Mouse (Mus musculus) common myeloid progenitor, adult 5-6 weeks (primary cell): ENCODE measurements around the gene Tmem252. TPM values are rescaled to one million over a fixed set of nuclear protein-coding genes. Genes with fewer than 3 reads are reported as not detected.
A peak's percentile ranks its signal among the peaks of the same experiment; 100 is the strongest.
"Not testable (repeated sequence)": the region's sequence is repeated elsewhere in the genome, so short reads cannot be mapped to it uniquely, and the experiment has no call there.

Experiments
- ATAC-seq: replicated peaks from 2 replicates; pipeline ENCODE4 v1.8.0; 2016; ENCODE audit warnings: low read depth, mild to moderate bottlenecking, moderate TSS enrichment, inconsistent platforms; ENCODE audit not compliant: poor library complexity, severe bottlenecking
- total RNA-seq: library from RNA; stranded (forward); fragments of 200-1000, 187-1606 nt; gene quantifications from 2 replicates; pipeline ENCODE4 v1.2.3, GENCODE M21; 2017

The Tmem252 gene
- total RNA-seq, 1 experiment from 2014 or later, result not detected

DNA sequence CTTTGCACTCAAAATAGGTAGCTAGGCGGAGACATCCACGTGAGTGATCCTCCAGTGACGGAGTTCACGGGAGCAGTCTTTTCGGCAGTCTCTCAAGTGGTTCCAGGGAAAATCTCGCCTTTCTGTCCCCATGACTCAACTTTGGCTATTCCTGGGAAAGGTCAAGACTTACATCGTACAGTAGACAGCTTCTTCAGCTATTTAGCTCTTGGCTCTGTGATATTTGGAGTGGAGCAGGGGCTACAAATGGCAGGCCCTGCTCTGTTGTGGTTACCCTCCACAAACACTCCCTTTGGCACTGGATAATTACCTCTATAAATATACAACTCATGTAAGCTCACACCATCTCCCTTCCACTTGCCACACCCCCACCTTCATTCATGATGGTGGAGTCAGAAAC lies 2.6 kb downstream of the Tmem252 start:
- ATAC-seq, result no peak

DNA sequence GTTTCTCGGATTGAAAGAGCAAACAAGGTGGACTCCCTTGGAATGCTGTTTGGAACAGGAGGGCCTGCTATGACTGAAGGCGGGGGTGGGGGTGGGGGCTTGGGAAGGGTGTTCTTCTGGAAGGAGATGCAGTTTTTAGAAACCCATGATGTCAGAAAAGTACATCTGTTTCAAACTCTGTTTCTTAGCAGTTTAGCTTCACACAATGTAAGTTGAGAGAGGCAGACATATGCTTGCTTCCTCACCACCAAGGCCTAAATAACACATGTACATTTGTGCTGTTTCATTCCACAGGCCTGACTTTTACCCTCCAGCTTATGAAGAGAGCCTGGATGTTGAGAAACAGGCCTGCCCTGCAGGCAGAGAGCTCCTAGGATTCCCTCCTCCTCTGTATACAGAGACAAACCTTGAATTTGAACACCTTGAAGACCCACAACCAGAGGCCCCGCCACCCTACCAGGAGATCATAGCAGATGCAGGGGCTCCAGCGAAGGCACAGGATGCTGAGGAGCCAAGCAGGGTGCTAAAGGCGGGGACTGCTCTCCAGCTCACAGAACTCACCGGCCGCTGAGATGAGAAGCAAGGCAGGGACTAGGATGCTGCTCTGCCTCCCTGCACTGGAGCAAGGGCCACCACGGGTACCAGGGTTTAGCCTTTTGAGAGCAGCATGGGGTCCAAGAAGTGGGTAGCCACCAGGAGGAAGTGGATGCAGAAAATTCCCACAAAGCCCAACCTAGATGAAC lies 3.6 kb downstream of the Tmem252 start:
- ATAC-seq, result no peak

DNA sequence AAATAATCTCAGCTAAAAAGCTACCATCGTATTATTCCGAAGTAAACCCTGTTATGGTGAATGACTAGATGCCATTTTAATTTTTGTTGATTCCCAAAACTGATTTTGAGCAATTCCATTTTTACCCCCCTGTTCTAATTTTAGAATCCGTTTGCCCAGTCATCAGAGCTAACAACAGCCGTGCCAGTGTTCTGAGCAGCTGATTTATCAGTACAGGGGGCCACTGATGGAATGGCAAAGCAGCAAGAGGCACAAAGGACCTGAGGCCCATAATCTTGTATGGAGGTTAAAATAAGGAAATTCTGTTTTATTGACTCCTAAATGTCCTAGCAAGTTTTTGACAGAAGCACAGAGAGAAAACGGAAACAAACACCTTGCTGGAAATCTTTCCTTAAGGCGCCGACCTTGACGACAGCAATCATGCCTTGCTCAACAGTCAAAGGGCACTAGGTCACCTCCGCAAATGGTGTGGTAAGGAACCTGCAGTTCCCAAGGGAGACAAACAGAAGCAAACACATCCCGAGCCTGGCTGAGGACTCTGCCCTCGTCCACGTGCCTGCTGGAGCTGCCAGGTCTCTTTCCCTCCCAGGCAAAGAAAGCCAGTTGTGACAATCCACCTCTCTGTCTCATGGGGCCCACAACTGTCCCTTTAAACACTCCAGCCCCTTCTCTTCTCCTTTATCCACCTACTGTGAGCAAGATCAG lies 9.4 kb downstream of the Tmem252 start:
- ATAC-seq, result no peak

DNA sequence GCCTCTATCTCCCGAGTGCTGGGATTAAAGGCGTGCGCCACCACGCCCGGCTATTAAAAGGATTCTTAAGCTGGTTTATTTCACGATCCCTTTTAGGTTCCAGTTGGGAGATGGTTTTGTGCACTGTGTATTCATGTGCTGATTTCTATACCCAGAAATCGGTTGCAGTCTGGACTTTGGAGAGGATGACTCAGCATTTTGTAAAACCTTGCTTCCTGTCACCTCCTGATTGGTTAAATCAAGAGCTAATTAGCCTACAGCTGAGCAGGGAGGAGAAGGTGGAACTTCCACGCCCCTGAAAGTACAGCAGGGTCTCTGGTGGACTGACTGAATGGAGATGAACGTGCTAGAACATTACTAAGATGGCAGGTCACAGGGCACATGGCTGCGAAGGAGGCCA lies 12.6 kb downstream of the Tmem252 start:
- ATAC-seq, result 0 out of 2 replicates have a peak, but pooled peaks have one; percentile 22

DNA sequence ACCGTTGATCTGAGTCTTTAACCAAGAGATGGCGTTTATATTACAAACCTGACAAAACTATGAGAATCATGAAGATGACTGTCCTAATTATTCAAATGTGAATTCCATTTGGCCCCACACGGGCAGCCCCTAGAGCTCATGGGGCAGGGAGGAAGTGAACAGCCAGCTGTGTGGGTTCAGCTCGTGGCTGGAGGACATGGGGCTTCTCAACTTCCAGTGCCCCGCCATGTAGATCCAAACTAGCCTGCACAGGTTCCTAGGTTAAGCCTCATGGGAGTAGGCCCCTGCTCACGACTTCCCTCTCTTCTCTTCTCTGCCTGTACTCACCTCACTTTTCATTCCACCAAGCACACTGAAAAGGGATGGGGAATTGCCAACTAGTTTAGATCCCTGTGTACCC lies 14.5 kb downstream of the Tmem252 start:
- ATAC-seq, result no peak

DNA sequence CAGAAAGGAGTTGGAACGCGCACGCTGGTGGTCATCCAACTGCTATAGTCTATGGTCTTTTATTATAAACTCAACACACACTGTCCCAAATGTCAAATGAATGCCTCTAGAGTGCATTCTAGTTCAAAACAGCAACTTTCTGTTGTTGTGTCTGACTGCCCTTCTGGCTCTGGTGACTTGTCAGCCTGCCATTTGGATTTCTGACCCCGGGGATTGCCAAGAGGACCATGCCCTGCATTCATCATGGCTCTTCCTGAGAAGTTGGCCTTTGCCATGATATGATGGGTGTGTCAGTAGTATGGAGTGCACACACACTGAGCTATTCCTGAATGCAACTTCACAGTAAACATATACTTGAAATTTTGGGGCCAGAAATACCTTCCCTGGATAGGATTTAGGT lies 15.7 kb downstream of the Tmem252 start:
- no peak for ATAC-seq

DNA sequence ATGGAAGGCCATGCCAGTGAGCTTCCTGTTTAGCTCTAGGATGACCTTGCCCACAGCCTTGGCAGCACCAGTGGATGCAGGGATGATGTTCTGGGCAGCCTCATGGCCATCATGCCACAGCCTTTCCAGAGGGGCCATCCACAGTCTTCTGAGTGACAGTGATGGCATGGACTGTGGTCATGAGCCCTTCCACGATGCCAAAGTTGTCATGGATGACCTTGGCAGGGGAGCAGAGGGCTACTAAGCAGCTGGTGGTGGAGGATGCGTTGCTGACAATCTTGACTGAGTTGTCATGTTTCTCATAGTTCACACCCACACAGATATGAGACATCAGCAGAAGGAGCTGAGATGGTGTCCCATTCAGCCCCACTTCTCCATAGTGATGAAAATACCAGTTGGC lies 18.9 kb downstream of the Tmem252 start:
- no peak for ATAC-seq

DNA sequence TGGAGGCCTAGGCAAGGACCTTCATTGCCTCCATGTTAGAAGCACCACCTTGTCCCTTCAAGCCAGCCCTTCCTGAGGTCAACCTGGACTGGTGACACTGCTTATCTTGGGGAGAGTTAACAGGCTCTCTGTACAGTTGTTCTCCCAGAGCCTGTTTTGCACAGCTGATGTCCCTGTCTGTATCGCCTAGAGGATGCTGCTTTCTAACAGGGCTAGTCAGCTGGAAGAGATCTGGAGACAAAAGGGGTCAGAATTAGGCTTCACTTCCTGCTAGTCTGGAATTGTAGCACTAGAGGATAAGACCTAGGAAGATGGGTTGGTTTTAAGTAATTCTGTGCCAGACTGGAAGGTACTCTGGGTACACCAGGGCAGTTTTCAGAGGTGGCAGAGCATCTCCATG lies 24.1 kb downstream of the Tmem252 start:
- no peak for ATAC-seq

DNA sequence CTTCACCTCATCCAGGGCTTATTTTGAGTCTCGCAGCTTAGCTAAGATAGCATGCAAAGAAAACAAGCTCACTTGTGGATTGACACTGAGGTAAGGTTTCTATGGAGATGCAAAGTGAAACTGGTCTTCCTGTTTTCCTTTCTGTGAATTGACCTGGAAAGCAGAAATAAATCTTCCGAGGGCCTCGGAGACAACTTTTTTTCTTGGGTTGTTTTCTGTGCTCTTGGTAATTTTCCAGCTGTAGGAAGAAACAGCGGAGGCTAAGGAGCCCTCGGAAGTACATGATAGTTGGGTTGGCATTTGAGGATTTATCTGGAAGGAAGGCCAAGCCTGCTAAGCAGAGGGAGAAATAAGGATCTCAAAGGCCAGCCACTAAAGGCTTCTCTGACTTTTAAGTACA lies 24.8 kb downstream of the Tmem252 start:
- no peak for ATAC-seq

DNA sequence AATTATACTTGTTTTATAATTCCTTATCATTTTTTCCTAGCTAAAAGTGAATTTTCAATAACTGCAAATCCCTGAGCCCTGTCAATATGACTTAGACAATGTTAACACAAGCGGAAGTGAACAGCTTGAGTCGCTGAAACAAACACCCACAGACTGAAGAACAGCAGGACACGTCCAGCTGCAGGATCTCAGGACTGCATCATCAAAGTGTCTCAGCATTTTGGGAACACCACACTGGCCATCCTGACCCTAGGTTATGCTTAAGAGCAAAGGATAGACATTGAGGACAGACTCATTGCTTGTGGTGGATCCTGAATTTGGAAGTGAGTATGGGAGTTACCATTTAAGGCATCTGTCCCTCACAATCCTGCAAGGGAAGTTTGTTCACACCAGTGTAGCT lies 25.4 kb downstream of the Tmem252 start:
- no peak for ATAC-seq

DNA sequence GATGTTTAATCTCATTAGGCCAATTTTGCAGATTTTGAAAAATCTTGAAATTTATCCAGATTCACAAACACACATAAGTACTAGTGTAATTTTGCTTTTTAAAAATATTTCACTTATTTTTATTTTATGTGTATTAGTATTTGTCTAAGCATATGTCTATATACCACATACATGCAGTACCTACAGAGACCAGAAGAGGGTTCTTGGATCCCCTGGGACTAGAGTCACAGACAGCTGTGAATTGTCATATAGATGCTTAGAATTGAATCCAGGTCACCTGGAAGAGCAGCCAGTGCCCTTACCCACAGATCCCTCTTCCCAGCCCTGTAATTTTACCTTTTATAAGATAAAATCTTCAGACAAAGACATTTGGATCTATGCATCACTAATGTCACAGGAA lies 26.1 kb downstream of the Tmem252 start:
- no peak for ATAC-seq

DNA sequence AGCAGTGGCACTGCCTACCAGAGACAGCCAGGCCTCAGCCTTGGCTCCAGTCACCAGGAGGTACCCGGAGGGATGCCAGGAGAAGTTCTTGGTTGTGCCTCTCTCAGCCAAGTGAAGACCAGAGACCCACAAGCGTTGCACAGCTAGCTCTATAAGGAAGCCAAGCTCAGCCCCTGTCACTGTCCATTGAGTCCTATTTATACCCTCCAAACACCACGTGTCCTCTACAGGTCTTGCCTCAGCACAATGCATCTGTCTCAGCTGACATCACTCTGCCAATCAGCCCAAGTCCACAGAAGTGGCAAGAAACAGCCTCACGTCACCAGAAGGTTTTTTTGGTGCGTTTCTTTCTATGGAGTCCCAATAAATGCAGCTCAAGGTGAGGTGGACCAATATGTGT lies 26.9 kb downstream of the Tmem252 start:
- ATAC-seq, result no peak

DNA sequence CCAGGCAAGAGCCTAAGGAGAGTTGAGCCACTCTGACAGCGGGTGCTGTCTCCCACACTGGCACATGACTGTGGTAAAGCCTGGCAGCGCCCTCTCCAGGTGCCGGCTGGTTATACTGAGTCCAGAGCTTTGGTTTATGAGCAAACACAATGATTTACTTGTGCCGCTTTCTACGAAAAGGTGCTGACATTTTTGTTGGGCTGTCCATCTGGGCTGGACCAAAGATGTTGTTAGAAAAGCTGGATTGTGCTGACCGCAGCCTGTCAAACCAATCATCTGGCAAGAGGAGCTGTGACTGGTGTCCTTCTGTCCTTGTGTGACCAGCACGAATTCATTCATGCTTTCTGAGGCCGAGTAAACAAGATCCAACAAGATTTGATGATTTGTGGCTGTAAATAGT lies 27.9 kb downstream of the Tmem252 start:
- ATAC-seq, result no peak

DNA sequence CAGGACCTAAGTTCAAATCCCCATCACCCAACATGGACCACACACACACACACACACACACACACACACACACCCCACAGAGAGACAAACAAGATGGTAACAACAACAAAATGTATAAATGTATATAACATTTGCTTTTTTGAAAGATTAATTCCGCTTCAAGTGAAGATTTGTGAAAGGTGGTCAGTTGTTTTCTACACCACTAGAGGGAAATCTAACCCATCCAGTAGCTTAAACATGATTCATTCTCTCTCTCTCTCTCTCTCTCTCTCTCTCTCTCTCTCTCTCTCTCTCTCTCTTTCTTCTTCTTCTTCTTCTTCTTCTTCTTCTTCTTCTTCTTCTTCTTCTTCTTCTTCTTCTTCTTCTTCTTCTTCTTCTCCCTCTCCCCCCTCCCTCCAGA lies 29.4 kb downstream of the Tmem252 start:
- not testable (repeated sequence) for ATAC-seq

DNA sequence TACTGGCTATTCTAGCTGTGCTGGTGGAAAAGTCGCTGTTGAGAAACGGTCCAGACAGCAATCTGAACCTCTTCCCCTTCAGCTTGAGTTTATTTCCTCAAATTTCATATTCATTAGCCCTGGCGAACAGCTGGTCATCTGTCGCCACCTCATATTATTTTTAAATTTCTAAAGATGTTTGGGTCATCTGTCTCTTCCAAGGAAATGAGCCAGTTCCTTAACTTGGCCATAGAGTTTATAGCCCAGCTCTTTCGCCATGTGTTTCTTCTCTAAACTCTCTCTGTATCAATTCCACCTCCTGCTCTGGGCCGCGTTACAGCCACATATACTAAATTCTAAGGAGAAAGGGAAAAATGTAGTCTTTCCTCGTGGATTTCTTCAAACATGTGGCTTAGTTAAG lies 29.9 kb downstream of the Tmem252 start:
- no peak for ATAC-seq

DNA sequence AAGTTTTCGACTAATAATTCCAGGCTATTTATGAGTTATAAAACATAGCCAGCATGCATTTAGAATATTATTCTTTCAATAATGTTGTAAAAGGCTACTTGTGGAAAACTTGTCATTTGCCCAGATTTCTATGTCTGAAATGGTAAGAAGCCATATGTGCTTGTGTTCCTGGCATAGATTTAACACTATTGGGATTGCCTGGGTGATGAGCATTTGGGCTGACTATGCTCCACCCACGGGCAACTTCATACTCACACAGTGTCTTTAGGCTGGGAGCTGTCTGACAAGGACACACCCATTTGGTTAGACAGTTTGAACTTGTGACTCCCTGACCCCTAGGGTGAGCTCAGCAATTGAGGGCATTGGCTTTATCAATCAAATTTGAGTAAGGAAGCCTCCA lies 30.5 kb downstream of the Tmem252 start:
- ATAC-seq, result no peak

DNA sequence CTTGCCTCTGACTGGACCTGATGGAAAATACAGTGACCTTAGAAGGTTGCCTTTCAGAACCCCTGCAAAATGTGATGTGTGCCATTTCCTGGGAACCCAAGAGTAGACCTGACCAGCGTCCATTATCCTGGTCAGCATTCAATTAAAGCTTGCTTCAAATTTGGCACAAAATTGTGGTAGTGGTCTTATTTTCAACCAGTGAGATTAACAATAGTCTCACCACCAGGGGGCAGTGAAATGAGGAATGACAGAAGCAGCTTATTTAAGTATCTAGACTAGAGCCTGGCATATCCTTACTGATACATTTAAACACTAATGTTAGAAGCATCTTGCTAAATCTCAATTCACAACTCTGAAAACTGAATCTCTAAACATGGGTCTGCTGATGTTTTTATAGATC lies 31.6 kb downstream of the Tmem252 start:
- no peak for ATAC-seq

DNA sequence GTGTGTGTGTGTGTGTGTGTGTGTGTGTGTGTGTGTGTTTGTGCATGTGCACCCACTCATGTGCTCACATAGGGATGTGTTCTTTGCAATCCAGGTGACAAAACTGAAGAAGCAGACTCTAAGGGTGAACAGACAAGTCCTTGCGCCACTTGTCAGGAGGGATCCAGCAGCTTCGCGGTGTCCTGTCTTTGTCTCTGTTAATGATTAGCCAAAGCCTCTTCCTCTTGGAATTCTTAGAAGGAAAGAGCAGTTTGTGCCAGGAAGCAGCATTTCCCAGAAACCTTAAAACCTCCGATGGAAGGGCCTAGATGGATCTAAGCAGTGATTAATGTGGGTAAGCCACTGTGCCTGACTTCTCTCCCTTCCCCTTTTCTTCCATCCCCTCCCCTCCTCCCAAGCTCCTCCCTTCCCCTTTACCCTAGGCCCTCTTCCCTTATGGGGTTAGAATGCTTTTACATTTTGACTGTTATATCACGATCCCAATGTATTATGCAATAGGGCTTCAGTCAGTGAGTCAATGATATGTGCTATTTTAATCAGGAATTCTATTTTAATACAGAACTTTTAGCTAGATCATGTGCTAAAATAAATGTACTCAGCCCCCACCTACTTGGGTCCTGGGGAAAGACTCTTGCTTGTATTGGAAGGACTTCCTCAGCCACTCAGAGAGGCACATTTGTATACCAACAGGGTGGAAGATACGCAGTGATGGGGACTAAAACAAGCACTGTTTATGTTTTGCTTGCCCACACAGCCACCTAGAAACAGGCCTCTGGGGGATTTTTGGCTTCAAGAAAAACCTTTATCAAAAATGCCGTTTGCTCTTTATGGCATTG lies 33.5 kb downstream of the Tmem252 start:
- peak; percentile 92 for ATAC-seq

DNA sequence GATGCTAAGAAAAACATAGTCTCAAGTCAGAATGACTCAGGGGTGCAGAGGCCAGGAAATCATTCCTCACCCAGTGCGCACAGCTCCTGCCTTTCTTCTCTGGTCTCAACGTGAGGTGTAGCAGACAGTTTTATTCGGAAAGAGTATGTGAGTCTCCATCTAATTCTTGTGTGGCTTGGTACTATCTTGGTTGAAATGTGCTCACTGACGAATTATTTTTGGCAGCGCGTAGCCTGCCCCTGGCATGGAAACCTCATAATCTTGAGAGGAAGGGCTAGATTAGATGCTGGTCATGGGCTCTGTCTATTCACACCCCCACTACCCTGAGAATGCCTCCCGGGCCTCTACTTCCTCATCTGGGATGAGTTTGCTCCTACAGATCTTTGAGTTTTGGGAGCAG lies 34.2 kb downstream of the Tmem252 start:
- no peak for ATAC-seq

DNA sequence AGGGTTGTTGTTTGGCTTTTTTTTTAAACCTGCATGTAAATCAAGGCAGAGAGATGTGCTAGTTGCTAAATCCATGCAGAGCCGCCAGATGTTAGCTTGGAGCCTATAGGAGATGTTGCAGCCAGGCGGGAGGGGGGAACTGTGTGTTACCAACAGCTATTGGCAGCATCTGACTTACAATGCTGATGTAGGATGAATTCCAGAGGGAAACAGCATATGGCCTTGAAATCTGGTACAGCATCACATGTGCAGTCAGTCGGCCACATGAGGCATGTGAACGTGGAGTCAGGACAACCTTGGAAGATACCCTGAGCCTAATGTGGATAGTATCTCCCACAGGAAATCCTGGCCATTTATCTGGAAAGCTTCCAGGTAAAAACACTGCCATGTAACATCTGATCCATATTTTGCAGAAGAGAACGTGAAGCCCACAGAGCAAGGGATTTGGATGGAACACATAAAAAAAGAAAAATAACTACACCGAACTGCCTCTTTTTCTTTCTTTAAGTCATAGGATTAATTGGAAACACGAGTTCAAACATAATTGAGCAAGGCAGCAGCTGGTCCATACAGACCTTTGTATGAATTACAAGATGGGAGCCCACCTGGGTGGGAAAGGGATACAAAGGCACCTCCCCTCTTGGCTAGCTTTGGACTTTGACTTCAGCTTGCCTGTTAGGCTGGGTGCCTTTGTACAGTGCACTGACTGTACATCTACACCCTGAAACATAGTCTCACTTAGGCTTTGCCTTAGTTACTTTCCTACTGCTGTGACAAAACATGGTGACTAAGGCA lies 42.7 kb downstream of the Tmem252 start:
- ATAC-seq, result no peak
